Mouse (Mus musculus): ENCODE measurements at regions not wholly inside any gene's neighbourhood (a gene's known extent, or its start where the extent isn't known, plus 50 kb on each side); places are given as distances from the start of the nearest gene placed in this dataset.

DNA sequence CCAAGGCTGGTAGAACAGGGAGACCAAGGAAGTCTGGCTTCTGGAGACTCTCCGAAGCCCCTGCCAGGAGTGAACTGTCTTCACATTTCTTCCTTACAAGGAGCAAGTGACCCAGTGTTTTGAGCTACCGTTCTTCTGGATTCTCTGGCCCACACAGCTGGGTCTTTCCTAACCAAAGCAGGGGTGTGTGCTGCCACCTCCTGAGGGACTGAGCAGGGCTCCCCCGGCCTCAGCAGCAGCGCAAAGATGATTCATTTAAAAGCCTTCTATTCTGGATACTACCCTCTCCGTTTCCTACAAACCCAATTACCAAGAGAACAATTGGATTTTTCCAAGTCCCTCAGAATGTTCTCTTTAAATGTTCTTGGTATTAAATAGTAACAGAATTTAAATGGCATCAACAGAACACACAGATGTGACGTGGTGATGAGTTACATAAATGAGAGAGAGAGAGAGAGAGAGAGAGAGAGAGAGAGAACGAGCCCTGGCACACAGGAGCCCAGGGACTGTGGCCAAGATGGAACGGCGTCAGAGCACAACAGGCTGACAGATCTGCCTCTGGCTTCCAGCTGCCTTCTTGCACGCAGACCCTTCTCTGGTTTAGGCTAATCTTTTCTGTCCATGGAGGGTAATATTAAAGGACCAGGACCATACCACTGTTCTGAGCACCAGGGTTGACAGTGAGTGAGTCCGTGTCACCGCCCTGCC is 191.6 kb downstream of the Agtpbp1 start:
- H3K9ac ChIP-seq: no peak overlapping the region

DNA sequence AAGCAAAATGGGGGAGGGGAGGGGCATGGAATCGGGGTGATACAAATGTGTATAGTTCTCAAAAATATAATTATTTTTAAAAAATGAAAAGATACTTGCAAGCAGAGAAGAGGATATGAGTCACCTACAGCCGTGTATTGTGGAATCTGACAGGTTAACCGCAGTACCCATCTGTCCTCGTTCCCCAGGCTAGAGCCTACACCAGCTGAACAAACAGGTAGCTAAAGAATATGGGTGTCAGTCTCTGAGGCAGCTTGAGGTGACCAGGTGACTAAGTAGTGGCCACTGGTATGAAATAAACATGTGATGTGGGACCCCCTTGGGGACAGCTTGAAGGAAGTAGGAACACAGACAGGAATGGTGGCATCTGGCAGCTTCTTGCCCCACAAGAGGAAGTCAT is 192.2 kb downstream of the Agtpbp1 start:
- no peak overlapping the region for H3K4me2 ChIP-seq (replicated peaks)
- no peak for ATAC-seq (ENCODE audit: low FRiP score, low read depth)
- no peak overlapping the region for H3K27ac ChIP-seq
- H3K4me1 ChIP-seq: no peaks in the 10 kb centered on the region
- WGBS: 76% methylated on average over 4 of the region's 4 CpGs
- no peaks in the 10 kb centered on the region for H3K36me3 ChIP-seq
- H3K9ac ChIP-seq: no peak overlapping the region
- no peaks in the 10 kb centered on the region for H3K9me3 ChIP-seq
- H3K4me3 ChIP-seq: no peak overlapping the region
- no peaks in the 10 kb centered on the region for H3K27me3 ChIP-seq

More for the DNA sequence above, 191.6 kb downstream of the Agtpbp1 start:
- no peak overlapping the region for H3K27ac ChIP-seq
- H3K36me3 ChIP-seq: no peaks in the 10 kb centered on the region
- H3K27me3 ChIP-seq: no peaks in the 10 kb centered on the region
- no peak for ATAC-seq (ENCODE audit: low FRiP score, low read depth)
- 75% methylated on average over 12 of the region's 12 CpGs for WGBS
- H3K9me3 ChIP-seq: no peaks in the 10 kb centered on the region
- no peak overlapping the region for H3K4me2 ChIP-seq (replicated peaks)
- H3K4me3 ChIP-seq: no peak overlapping the region
- H3K4me1 ChIP-seq: no peaks in the 10 kb centered on the region

DNA sequence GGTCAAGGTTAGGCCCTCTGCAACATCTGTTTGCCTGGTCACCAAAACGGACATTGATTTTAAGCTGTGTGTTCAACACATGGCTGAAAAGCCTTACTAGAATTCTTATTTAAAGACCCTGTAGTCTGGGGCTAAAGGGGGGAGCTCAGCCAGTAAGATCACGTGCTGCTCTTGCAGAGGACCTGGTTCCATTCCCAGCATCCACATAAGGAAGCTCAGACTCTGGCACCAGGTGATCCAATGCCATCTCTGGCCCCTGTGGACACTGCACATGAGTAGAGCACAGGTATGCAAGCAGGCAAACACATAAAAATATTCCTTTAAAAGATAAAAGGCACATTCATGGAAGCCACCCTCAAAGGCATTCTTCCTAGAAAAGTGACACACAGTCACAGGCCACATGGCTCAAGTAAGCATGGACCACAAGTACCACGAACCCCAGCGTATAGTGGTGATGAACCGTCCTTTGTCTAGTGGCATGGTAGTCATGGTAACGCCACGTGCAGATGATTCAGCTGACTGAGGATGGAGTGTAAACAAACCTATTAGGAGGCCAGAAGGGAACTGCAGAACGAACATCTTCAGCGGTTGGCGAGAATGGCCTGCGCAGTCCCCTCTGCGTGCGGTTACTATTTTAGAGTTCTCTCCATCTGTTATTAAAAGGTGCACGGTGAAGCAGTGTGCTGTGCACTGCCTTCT is 197.3 kb downstream of the Agtpbp1 start:
- ATAC-seq (ENCODE audit: low FRiP score, low read depth): no peak
- H3K4me3 ChIP-seq: no peak overlapping the region
- no peak overlapping the region for H3K9ac ChIP-seq
- H3K4me2 ChIP-seq (replicated peaks): no peak overlapping the region
- H3K9me3 ChIP-seq: no peaks in the 10 kb centered on the region
- H3K4me1 ChIP-seq: no peaks in the 10 kb centered on the region
- 85% methylated on average over 14 of the region's 14 CpGs for WGBS
- H3K27ac ChIP-seq: no peak overlapping the region
- no peaks in the 10 kb centered on the region for H3K27me3 ChIP-seq
- no peaks in the 10 kb centered on the region for H3K36me3 ChIP-seq

DNA sequence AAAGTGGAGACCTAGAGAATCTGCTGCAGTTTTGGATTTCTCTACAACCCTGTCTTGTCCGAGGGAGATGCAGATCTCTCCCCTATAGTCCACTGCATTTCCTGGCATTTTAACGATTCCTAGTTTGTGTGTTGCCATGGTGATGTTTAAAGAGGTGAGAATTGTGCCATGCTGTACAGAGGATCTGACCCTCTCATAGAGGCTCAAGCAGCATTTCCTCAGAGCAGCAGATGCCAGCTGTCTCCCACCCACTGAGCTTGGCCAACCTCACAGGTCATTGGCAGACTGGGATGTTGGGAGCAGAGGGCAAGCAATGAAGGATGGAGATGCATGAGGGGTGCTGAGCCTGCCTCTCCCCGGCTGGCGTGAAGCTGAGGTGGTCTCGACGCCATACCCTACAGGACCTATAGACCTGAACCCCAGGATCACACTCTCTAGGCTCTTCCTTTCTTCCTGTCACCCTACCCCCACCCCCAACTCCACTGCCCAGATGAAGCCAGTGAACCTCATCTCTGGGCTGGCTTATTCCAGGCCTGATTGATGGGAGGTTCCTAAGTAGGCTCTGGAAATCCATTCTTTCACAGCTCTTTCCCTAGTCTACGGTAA is 198.0 kb downstream of the Agtpbp1 start:
- Histone ChIP-seq H3K9me3 (no peaks in the 10 kb centered on the region), H3K9ac (no peak overlapping the region), H3K4me1 (no peaks in the 10 kb centered on the region), H3K36me3 (no peaks in the 10 kb centered on the region), H3K4me3 (no peak overlapping the region), H3K4me2 (replicated peaks) (no peak overlapping the region), H3K27me3 (no peaks in the 10 kb centered on the region), H3K27ac (no peak overlapping the region)
- no peak for ATAC-seq (ENCODE audit: low FRiP score, low read depth)
- WGBS: 64% methylated on average over 7 of the region's 7 CpGs

DNA sequence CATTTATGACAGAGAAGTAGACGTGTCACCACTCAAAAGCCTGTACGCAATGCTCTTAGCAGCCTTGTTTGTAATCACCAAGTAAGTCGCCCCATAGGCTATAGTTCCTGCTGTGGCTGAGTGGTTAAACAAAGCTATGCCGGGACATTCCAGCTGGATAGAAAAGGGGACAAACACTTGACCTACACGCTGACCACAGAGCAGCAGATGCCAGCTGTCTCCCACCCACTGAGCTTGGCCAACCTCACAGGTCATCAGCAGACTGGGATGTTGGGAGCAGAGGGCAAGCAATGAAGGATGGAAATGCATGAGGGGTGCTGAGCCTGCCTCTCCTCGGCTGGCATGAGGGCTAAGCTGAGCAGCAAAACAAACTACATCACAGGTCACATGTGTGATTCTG is 199.2 kb downstream of the Agtpbp1 start:
- 79% methylated on average over 6 of the region's 6 CpGs for WGBS
- H3K4me2 ChIP-seq (replicated peaks): no peak overlapping the region
- H3K9me3 ChIP-seq: no peaks in the 10 kb centered on the region
- no peaks in the 10 kb centered on the region for H3K27me3 ChIP-seq
- no peak overlapping the region for H3K27ac ChIP-seq
- H3K4me3 ChIP-seq: no peak overlapping the region
- no peak for ATAC-seq (ENCODE audit: low FRiP score, low read depth)
- H3K9ac ChIP-seq: no peak overlapping the region
- H3K4me1 ChIP-seq: no peaks in the 10 kb centered on the region
- H3K36me3 ChIP-seq: no peaks in the 10 kb centered on the region

DNA sequence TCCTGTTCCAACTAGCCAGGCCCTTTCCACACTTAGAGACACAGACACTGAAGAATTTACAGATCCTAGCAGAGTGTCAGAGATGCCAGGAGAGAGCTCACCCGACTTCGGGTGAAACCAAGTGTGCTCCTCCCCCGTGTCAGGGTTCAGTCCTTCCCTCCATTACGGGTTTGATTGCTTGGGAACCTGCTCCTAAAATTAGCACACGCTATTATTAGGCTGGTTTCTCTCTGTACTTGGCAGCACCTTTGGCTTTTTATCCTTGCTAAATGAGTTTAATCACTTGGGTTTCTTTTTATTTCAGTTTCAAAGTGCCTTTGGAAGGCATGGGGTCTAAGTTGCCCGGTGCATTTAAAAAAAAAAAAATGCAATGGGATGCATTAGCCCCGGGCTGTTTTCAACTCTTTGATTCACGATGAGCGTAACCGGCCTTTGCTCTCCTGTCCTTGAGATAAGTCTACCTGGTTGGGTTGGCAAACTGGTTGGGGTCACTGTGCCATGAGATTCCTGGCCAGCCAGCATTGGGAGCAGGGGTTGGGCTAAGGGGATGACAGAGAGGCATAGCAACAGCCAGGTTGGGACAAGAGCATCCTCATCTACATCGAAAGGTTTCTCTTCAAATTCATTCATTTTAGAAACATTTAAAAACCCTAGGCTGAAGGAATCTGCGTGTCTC is 214.7 kb downstream of the Agtpbp1 start:
- Histone ChIP-seq H3K4me2 (replicated peaks) (no peak overlapping the region), H3K9ac (no peak overlapping the region), H3K9me3 (no peaks in the 10 kb centered on the region), H3K36me3 (no peaks in the 10 kb centered on the region), H3K4me3 (no peak overlapping the region), H3K4me1 (peaks cover 14% of the 10 kb centered on the region; the same call in 1 of the 2 replicates), H3K27ac (no peak overlapping the region), H3K27me3 (0 out of 2 replicates have a peak, but pooled peaks cover 6% of the 10 kb centered on the region)
- WGBS: 66% methylated on average over 12 of the region's 12 CpGs
- no peak for ATAC-seq (ENCODE audit: low FRiP score, low read depth)

DNA sequence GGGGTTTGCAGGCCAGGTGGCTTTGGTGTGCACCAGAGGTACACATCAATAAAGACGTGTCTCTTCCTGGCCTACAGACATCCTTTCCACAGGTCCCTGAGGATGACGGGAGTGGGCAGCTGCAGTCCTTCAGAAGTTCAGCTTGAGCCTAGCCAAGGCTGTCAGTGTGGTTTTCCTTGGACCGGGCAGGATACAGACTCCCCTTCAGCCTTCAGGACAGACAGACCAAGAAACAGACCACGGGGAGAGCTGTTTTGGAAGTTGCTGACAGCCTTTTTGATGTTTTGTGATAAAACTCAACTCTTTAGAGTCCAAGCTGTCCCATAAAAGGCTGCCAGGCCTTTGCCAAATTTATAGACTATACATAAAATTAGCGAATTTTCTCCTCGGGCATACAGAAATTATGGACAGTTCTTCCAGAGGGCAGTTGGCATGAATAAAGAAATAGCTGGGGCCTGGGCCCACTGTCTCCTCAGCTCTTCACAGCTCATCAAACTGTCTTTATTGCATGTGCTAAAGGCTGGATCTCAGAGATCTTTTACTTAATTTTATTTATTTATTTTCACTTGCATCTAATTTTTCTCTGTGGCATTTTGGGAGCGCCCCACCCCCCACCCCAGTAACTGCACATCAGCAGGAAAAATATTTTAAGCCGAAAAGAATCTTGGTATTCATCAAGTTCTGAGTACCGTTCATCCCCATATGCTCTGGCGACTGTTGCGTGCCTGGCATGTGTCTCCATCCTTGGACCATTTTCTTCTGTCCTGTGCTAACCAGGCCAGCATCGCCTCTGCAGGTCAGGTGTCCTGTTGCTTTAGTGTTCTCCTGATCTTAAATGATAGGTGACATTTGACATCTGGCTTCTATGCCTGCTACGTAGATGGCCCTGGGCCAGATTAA is 216.2 kb downstream of the Agtpbp1 start:
- WGBS: 51% methylated on average over 13 of the region's 13 CpGs
- ATAC-seq (ENCODE audit: low FRiP score, low read depth): no peak

DNA sequence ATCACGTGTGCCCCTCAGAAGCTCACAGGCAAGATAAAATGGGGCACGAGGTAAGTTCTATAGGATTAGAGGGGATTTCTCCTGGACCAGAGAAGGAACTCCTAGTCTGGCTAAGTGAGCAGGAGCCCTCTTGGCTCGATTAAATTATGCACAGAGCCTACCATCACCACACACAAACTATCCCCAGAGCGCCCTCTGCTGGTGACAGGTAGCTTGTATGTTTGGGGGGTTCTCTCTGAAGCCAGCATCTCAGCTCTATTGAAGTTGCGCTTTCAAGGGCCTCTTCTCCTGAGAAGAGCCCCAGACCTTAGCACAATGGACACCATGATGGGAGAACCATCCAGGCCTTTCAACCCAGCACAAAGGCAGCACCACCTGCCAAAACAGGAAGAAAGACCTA is 219.6 kb downstream of the Agtpbp1 start:
- WGBS: 38% methylated on average over 5 of the region's 5 CpGs
- no peak overlapping the region for H3K27ac ChIP-seq
- no peak overlapping the region for H3K4me2 ChIP-seq (replicated peaks)
- H3K4me1 ChIP-seq: peaks cover 14% of the 10 kb centered on the region; the same call in 1 of the 2 replicates
- no peak overlapping the region for H3K9ac ChIP-seq
- no peaks in the 10 kb centered on the region for H3K36me3 ChIP-seq
- no peak overlapping the region for H3K4me3 ChIP-seq
- H3K9me3 ChIP-seq: no peaks in the 10 kb centered on the region
- no peak for ATAC-seq (ENCODE audit: low FRiP score, low read depth)
- peaks cover 17% of the 10 kb centered on the region for H3K27me3 ChIP-seq

More for the DNA sequence above, 216.2 kb downstream of the Agtpbp1 start:
- Histone ChIP-seq H3K27me3 (peaks cover 11% of the 10 kb centered on the region; the same call in 1 of the 2 replicates), H3K4me1 (peaks cover 14% of the 10 kb centered on the region; the same call in 1 of the 2 replicates), H3K36me3 (no peaks in the 10 kb centered on the region), H3K4me3 (no peak overlapping the region), H3K27ac (no peak overlapping the region), H3K9me3 (no peaks in the 10 kb centered on the region), H3K4me2 (replicated peaks) (no peak overlapping the region), H3K9ac (no peak overlapping the region)

DNA sequence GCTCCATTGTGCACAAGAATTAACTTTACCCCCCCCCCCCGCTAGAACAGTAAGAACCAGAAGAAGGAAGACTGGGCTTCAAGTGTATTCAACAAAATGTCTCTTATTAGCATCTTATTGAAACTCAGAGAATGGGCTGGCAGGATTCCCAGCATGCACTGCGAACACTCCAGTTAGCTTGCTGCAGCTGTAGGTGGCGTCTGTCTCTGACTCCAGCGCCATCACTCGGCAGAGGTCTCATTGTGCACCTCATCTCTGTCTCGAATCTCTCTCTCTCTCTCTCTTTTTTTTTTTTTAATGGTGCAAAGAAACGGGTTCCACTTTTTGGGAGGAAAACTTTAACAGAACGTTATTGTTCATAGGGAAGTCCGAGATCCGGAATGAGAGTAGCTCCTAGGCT is 221.6 kb downstream of the Agtpbp1 start:
- Histone ChIP-seq H3K27ac (no peak overlapping the region), H3K36me3 (no peaks in the 10 kb centered on the region), H3K4me1 (peaks cover 14% of the 10 kb centered on the region; the same call in 1 of the 2 replicates), H3K4me3 (no peak overlapping the region), H3K9me3 (no peaks in the 10 kb centered on the region), H3K27me3 (peaks cover 17% of the 10 kb centered on the region), H3K4me2 (replicated peaks) (no peak overlapping the region), H3K9ac (no peak overlapping the region)
- 82% methylated on average over 10 of the region's 10 CpGs for WGBS
- no peak for ATAC-seq (ENCODE audit: low FRiP score, low read depth)

DNA sequence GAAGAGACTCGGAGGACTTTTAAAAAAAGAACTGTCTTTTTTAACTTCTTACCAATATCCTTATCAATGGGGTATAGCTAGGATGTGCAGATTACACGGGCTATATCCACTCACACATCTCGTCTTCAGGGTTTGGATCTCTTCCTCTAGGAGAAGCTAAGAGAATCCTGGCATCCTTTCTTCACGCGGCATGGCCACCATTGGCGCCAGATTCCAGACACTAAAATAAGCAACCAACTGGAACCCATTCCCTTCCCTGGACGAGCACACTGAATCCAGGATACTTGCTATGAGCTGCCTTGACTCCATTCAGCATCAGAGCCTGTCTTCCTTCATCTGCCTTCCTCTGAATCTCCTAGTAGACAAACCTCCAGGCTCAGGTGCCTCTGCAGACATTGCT is 223.7 kb downstream of the Agtpbp1 start:
- no peak for ATAC-seq (ENCODE audit: low FRiP score, low read depth)
- Histone ChIP-seq H3K36me3 (no peaks in the 10 kb centered on the region), H3K4me2 (replicated peaks) (no peak overlapping the region), H3K9ac (no peak overlapping the region), H3K9me3 (no peaks in the 10 kb centered on the region), H3K4me1 (0 out of 2 replicates have a peak, but pooled peaks cover 3% of the 10 kb centered on the region), H3K27ac (no peak overlapping the region), H3K4me3 (no peak overlapping the region), H3K27me3 (peaks cover 14% of the 10 kb centered on the region)
- WGBS: 88% methylated on average over 7 of the region's 7 CpGs

DNA sequence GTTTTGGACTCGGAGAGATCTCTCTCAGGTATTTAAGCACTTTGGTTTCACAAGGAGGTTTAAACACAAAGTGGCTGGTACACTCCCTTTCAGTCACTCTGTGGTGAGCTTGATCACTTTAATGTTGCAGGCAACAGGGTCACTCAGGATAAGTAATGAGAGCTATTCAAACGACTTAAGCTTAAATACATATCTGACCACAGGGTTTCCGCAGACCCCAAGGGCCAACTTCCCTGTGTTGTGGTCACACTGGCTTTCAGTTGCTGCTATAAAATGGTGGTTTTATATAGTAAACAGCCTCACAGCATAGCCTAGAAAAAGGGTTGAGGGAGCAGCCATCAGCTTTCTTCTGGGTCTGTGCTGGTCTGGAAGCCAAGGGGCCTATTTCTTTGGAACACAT is 225.0 kb downstream of the Agtpbp1 start:
- peaks cover 11% of the 10 kb centered on the region for H3K27me3 ChIP-seq
- no peak overlapping the region for H3K4me3 ChIP-seq
- no peak for ATAC-seq (ENCODE audit: low FRiP score, low read depth)
- 56% methylated on average over 3 of the region's 3 CpGs for WGBS
- no peaks in the 10 kb centered on the region for H3K9me3 ChIP-seq
- no peak overlapping the region for H3K27ac ChIP-seq
- 0 out of 2 replicates have a peak, but pooled peaks cover 3% of the 10 kb centered on the region for H3K4me1 ChIP-seq
- H3K36me3 ChIP-seq: no peaks in the 10 kb centered on the region
- H3K9ac ChIP-seq: no peak overlapping the region
- H3K4me2 ChIP-seq (replicated peaks): no peak overlapping the region
